Mouse (Mus musculus) ovary, postnatal 36 days (tissue): ENCODE measurements around the gene Lsm4.
A peak's percentile ranks its signal among the peaks of the same experiment; 100 is the strongest.

Source experiments
- DNase-seq: peaks from one replicate; pipeline ENCODE4 v3.0.0; 2022; ENCODE audit warnings: low spot score, mixed read lengths

Gene Lsm4

GRCm38 (mm10) chr8:70701048-70701981, 28.3 kb downstream of the Lsm4 start:
- no peak for DNase-seq

GRCm38 (mm10) chr8:70701982-70702841, 29.2 kb downstream of the Lsm4 start:
- no peak for DNase-seq

GRCm38 (mm10) chr8:70702842-70703182, 29.8 kb downstream of the Lsm4 start:
- peak; percentile 57 for DNase-seq

- no peak for DNase-seq
These were observed 30.2 kb downstream of the Lsm4 start, which contains the start of gene Iqcn for GRCm38 (mm10) chr8:70703287-70703686. TSS of gene Iqcn (plus strand) at chr8:70703457.

GRCm38 (mm10) chr8:70708281-70708680, 35.2 kb downstream of the Lsm4 start:
- no peak for DNase-seq

- no peak for DNase-seq
These were observed 36.7 kb downstream of the Lsm4 start for GRCm38 (mm10) chr8:70709794-70710193.

- no peak for DNase-seq
These were observed 37.2 kb downstream of the Lsm4 start for GRCm38 (mm10) chr8:70710296-70710695.

GRCm38 (mm10) chr8:70711041-70711440, 38.0 kb downstream of the Lsm4 start:
- DNase-seq = no peak

GRCm38 (mm10) chr8:70713991-70714390, 40.9 kb downstream of the Lsm4 start:
- DNase-seq = no peak

- DNase-seq = no peak
These were observed 42.0 kb downstream of the Lsm4 start for GRCm38 (mm10) chr8:70715086-70715485.

GRCm38 (mm10) chr8:70716521-70717400, 43.7 kb downstream of the Lsm4 start:
- no peak for DNase-seq

GRCm38 (mm10) chr8:70718297-70718696, 45.2 kb downstream of the Lsm4 start, which contains the start of gene Gm3336:
TSS of gene Gm3336 (plus strand) at chr8:70718543.
- peak; percentile 57 for DNase-seq

- peak; percentile 3 for DNase-seq
These were observed 46.8 kb downstream of the Lsm4 start for GRCm38 (mm10) chr8:70719796-70720270.

- DNase-seq = peak; percentile 65
These were observed 47.7 kb downstream of the Lsm4 start for GRCm38 (mm10) chr8:70720739-70721138.

GRCm38 (mm10) chr8:70721601-70722000, 48.6 kb downstream of the Lsm4 start:
- DNase-seq = no peak

GRCm38 (mm10) chr8:70723486-70724210, 50.6 kb downstream of the Lsm4 start, which contains the start of gene Pde4c:
TSS of gene Pde4c (plus strand) at chr8:70723720.
- DNase-seq = no peak

GRCm38 (mm10) chr8:70724216-70724615, 51.2 kb downstream of the Lsm4 start:
- DNase-seq = no peak

- peak; percentile 49 for DNase-seq
These were observed 52.9 kb downstream of the Lsm4 start for GRCm38 (mm10) chr8:70725792-70726447.

GRCm38 (mm10) chr8:70726721-70727120, 53.7 kb downstream of the Lsm4 start:
- DNase-seq = no peak
